Mouse (Mus musculus) naive thymus-derived CD4-positive, alpha-beta T cell, adult 2 months (primary cell): ENCODE measurements around the gene Ly6g6f.
"Not testable (repeated sequence)": the region's sequence is repeated elsewhere in the genome, so short reads cannot be mapped to it uniquely, and the experiment has no call there.

Experiments used
- DNase-seq: peaks from one replicate; pipeline ENCODE4 v3.0.0-alpha.2; 2011; ENCODE audit warnings: low read depth

Gene Ly6g6f

DNA sequence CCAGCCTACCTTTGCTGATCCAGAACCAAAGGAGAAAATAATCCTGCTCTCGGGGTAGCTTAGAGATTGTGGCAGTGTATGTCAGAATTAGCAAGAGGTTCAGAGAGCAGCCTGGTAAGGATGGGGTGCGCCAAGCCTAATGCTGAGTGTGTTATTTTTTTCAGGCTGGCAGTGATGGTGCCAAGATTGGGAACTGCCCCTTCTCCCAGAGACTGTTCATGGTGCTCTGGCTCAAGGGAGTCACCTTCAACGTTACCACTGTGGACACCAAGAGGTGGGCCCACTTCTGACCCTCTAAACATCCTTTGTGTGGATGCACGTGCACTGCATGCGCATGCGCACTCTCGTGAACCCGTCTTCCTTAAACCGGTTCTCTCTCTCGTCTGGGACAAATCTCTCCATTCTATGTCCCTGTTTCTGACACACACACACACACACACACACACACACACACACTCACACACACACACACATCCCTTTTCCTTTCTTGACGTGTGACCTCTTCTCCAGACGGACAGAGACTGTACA is 33.1 kb downstream of the Ly6g6f start:
- DNase-seq = no peak

- DNase-seq = peak; percentile 80
These were observed 34.0 kb downstream of the Ly6g6f start for GRCm38 (mm10) chr17:35051156-35052086.

- DNase-seq = peak; percentile 70
These were observed 35.2 kb downstream of the Ly6g6f start for GRCm38 (mm10) chr17:35050126-35050750.

GRCm38 (mm10) chr17:35049561-35050016 is 35.8 kb downstream of the Ly6g6f start, which contains the start of gene Clic1:
TSS of gene Clic1 (plus strand) at chr17:35049966.
- peak; percentile 53 for DNase-seq

- peak; percentile 31 for DNase-seq
These were observed 36.4 kb downstream of the Ly6g6f start for GRCm38 (mm10) chr17:35048932-35049440.

- DNase-seq = peak; percentile 75
These were observed 37.1 kb downstream of the Ly6g6f start for GRCm38 (mm10) chr17:35048149-35048931.

DNA sequence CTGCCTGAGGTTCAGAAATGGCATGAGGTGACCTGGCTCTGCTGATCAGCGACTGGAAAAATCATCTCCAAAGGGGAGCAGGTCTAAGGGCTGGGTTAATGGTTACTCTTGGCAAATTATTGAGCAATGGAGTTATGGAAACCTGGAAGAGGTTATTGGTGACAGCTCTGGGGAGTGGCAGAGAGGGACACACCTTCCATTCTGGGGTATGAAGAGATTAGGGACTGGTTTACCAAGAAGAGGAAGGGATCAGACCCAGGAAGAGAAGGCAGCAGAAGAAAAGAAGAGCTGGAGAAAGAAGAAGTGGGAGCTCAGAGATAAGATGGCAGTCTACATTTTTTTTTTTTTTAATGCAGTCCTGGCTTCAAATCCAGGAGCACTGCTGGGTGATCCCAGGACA is 37.7 kb downstream of the Ly6g6f start:
- peak; percentile 27 for DNase-seq

DNA sequence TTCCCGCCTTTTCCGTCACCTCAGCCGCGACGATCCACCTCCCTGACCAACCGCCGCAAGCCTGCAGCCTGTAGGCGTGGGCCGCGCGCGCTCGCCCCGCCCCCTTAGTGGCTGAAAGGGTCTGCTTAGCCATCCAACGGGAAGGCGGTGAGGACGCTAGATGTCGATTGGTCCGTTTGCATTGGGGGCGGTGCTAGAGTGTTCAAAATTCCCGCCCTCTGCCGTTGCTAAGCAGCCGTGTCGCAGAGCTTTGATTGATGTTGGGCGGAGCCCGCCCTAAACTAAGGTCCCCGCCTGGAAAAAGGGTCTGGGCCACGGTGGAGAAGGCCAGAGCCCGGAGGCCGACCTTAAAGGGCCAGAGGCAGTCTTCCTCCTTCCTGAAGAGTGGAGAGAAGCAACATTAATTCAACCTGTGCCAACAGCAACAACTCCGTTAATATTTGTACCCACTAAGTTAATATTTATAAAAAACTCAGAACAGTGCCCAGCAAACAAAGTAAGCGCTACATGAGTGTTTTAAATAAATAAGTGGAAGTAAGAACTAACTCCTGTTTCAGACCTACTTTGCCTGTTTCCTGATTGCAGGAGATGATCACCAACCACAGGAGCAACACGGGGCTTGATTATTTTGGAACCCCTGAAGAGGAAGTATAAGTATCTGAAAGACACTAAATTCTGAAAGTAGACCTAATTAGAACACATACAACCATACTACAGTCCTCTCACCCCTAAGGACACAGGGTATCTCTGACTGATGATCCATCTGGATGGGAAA is 38.5 kb downstream of the Ly6g6f start, which contains the start of gene Msh5:
TSS of gene Msh5 (minus strand) at position 65 of the 775 bp plus-strand sequence.
- peak; percentile 98 for DNase-seq

DNA sequence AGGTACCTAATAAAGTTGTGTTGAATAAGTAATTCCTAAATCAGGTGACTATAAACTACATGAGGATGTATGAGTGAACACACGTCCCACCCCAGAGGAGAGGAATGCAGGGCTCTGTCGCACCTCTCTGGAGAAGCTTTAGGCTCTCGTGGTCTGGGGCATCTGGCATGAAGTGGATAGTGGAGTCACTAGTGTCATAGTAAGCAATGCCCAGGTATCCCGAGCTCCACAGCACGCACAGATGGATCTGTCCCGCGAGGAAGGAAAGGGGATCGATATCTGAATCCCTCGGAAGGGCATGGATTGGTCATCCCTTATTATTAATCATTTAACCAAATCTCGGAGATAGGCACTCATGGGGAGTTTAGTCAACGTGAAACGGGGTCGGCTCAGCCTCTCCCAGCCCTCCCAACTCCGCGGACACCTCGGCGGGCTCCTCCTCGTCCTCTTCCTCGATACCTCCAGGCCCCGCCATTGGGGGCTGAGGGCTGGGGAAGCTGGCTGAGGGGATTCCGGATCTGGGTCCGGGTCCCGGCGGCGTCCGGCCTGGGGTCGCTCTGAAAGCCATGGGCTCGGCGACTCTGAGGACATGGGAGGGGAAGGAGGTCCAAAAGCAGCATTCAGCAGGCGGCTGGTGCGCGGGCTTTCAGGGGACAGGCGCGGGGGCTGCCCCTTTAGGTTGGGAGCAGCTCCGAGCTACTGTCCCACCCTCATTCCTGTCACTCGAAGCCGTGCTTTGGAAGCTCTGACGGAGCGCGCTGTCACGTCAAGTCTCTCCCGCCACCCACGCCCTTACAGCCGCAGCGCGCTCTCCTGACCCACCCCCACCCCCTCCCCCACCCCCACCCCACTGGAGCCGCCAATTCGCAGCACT is 39.4 kb downstream of the Ly6g6f start:
- DNase-seq = no peak

GRCm38 (mm10) chr17:35044904-35045806 is 40.3 kb downstream of the Ly6g6f start:
- no peak for DNase-seq

DNA sequence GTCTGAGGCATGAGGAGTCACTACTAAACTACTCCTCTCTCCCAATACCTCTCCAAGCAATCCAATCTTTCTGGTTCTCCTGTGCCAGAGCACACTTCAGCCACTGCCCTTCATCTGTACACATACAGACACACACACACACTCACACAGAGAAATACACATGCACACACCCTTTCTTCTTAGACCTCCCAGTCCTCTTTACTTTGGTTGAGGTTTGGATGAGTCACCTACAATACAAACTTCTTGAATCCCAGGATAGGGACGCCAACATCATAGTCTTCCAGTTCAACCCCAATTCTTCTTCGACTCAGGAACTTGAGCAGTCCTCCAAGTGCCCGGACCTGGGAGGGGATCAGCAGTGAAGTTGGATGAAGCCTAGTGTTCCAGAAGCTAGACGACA is 41.6 kb downstream of the Ly6g6f start:
- DNase-seq = no peak

GRCm38 (mm10) chr17:35039121-35039873 is 46.1 kb downstream of the Ly6g6f start:
- no peak for DNase-seq

DNA sequence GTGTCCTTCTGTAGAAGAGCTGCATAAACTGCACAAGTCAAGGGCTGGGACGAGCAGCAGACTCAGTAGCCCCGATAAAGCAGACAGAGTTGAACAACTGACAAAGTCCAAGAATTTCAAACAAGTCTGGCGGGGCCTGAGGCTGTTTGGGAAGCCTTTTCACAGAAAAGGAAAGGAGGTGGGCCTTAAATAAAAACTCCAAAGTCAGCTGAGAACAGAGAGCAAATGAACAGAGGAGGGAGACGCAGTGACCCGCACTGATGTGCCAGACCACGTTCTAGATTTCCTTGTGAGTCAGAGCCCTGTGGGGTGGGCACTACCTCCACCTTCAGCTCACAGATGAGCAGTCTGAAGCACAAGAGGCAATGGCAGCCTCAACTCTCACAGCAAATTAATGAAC is 50.5 kb downstream of the Ly6g6f start:
- no peak for DNase-seq

GRCm38 (mm10) chr17:35033703-35034102 is 51.7 kb downstream of the Ly6g6f start:
- not testable (repeated sequence) for DNase-seq

GRCm38 (mm10) chr17:35032323-35032870 is 53.0 kb downstream of the Ly6g6f start:
- no peak for DNase-seq

- DNase-seq = no peak
These were observed 53.5 kb downstream of the Ly6g6f start for GRCm38 (mm10) chr17:35031880-35032279.

- no peak for DNase-seq
These were observed 54.1 kb downstream of the Ly6g6f start for GRCm38 (mm10) chr17:35031272-35031671.
